Mouse (Mus musculus): Measurements from ENCODE around the gene Gm10273.
A peak's percentile ranks its signal among the peaks of the same experiment; 100 is the strongest.

Gm10273 gene

DNA sequence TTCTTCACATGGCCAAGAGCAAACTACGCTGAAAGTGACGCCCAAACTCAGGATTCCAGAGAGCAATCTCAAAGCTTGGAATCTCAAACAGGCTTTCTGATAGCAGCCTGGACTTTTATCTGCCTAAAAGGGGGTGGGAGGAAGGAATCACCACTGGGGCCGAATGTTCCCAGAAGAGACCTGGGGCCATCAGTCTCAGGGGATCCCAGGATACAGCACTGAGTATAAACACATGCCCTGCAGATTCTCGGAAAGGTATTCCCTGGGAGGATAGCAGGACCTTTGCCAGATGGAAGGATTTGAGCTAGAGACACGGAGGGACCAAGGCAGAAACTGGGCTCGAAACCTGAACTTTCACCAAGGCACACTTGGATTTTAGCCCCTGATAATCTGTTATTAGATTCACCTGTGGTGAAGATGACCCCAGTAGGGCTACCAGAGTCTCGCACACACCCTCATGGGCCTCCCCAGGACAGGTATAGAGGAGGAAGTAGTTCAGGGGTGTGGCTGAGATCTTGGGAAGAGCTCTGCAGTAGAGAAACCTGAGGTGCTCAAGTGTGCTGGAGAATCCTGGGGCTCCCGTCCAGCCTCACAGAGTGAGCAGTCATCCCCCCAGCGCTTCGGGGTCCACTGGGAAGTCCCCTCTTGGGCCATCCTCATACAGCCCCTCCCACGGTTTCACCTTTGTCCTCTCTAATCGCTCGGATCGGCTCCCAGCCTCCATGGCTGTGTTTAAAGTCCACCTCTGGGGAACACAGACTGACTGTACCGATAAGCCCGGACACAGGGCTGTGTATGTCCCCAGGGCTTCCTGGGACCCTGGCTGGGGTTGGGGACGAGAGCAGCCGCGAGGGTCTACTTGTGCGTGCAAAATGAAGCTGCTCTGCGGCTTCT lies 7.7 kb downstream of the Gm10273 start, which contains the start of gene Pla2g12b:
Gene Pla2g12b (plus strand): TSS at position 762 of the 894 bp plus-strand sequence.
- DNase-seq (ENCODE audit: extremely low spot score): no peak

DNA sequence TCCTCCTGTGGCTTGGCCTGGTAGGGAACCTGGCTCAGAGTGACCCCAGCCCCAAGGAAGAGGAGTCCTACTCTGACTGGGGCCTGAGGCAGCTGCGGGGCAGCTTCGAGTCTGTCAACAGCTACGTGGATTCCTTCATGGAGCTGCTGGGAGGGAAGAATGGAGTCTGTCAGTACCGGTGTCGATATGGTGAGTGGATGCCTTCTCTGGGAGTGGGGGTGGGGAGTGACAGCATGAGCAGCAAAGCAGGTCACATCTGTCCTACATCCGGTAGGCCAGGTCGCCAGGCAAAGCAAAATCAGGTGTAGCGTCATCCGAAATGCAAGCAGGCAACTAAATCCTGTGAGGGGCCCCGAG lies 8.3 kb downstream of the Gm10273 start:
- DNase-seq (ENCODE audit: extremely low spot score): no peak

DNA sequence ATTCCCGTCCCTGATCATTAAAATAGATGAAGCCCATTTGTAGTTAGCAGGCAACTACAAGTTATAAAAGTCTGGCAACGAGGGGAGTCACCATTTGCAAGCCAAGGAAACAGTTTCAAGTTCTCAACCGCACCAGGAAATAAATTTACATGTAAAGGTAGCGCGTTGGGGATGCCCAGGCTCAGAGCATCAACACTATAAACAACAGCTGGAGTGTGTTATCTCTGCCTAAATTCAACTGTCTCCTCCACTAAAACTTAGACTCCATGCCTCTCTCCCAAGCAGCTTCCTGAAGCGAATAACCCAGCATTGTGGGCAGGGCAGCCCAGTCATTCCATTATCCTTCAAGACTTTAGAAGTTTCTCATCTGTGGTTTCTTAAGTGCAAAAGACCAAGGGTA lies 13.1 kb downstream of the Gm10273 start:
- no peak for DNase-seq (ENCODE audit: extremely low spot score)

DNA sequence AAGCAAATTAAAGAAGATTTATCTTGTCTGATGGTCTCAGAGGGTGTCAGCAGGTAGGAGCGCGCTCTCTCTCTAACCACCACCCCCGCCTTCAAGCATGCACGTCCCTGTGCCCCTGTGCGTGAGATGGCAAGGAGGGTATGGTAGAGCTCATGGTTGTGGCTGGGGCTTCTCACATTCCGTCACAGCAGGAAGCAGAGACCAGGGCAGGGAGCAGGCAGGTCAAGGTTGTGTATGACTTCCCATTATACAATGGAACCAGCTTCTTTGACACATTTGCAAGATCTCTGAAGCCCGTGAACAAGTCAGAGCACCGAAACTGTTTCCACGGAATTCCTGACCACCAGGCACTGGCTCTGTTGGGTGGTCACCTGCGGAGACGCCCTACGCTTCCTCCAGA lies 14.8 kb downstream of the Gm10273 start:
- DNase-seq (ENCODE audit: extremely low spot score): no peak

DNA sequence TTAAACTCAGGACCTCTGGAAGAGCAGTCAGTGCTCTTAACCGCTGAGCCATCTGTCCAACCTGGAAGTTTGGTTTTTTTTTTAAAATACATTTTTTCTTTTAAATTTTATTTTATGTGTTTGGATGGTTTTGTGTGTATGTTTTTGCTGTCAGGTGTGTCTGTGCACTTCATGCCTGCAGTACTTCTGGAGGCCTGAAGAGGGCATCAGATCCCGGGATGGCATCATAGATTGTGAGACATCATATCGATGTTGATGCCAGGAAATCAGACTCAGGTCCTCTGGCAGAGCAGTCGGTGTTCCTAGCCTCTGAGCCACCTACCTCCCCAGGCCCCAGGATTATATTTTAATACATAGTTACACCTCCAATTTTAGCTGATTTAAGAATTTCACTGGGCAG lies 18.3 kb downstream of the Gm10273 start:
- no peak for DNase-seq (ENCODE audit: extremely low spot score)

DNA sequence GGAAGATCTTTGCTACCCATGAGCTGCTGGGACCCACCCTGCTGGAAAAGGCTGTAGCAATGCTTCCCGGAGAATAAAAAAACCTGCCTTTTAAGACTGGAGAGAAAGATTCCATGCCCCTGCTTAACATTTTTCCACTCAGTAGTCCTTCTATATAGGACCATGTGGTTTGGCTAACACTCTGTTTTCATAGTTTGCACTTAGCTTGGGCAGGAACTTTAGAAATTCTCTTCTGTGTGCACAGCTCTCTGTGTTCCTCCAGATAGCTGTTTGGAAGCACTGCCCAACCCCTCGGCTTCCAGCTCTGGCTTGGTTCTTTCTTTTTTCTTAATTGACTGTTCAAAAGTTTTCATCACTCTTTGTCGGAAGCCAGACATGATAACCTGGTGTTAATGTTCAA lies 21.2 kb downstream of the Gm10273 start:
- no peak for DNase-seq (ENCODE audit: extremely low spot score)

DNA sequence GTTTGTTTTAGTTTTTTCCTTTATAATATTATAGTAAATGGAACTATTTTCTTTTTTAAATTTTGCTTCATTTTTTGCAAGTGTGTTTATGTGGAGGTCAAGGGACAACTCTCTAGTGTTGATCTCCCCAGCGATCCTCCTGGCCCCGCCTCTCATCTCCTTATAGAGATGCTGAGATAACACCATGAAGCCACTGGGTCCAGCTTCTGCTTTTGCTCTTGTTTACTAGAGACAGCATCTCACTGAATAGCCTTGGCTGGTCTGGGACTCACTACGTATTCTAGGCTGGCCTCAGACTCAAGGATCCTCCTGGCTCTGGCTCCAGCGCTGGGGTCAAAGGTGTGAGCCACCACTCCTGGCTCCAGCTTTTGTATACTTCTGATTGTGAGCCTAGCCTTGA lies 24.1 kb downstream of the Gm10273 start:
- no peak for DNase-seq (ENCODE audit: extremely low spot score)

DNA sequence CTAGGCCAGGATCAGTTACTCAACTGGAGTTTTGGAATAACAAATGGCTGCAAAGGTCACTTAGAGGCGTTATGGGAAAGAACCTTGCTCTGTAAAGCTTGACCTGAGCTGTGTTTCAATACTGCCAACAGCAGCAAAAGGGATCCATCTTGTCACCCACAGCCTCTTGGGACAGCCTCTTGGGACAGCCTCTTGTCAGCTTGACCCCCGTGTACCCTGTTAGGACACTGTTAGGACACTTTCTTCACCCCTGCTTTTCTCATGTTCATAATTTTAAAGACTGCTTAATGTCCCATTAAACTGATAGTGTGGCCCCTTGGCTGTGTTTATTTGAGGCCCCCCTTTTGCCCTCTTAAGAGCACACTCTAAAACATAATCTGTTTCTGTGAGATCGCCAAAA lies 29.0 kb downstream of the Gm10273 start:
- DNase-seq (ENCODE audit: extremely low spot score): no peak

DNA sequence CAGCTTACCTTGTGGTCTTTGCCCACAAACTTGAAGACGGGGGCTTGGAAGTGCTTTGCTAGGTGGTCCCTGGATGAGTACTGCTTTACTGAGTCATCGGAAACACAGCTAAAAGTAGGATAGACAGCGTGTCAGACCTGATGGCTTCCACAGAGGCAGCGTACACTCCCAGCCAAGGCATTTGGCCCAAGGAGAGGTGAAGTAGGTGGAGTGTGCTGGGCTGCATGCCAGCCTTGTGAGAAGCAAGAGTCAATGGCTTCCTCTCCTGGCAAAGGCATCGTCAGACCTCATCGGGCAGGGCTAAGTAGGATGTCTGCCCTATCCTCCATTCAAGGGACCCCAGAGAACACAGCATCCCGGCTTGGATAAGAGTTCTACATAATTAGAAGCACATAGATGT lies 29.9 kb downstream of the Gm10273 start:
- no peak for DNase-seq (ENCODE audit: extremely low spot score)

DNA sequence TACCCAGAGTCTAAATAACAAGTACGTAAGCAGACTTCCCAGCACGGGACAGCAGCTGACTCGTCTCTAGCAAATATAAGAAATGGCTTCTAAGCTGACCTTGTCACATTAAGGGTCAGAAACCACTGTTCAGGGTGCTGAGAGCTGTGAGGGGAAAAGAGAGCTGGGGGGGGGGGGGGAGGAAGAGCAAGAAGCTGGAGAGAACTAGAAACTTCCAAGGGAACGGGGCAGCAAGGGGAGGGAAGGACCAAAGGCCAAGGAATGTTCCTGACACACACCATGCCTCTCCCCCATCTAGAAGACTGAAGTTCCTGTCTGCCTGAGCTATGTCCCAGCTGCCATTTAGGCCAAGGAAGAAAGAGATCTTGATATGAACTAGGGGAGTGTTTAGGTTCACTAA lies 30.9 kb downstream of the Gm10273 start:
- no peak for DNase-seq (ENCODE audit: extremely low spot score)

DNA sequence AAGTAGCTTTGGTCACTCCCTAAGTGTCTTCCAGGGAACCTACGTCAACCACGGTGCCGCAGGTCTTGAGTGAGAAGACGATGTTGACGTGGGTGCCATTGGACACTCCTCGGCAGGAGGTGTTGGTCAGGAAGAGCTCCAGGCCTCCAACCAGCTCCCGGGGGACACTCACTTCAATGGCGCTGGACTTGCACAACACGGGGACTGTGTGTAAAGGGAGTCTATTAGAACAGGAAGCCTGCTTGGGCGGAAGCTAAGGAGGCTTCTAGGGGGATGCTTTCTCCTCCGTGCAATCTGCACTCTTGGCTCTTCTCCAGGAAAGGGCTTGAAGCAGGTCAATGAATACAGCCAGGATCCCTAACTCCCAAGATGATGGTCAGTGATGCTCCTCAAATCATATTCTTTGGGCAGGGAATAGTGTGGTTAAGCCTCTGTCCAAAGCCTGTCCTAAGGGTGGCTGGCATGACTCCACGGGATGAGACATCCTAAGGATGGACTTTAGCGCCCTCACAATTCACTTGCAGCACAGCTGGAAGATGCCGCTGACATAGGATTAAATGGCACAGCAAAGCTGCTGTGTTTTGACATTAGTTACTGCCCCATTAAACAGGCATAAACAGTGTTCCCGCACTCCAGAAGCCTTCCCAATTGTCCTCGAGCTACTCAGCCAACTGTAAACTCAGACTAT lies 34.2 kb downstream of the Gm10273 start:
- no peak for DNase-seq (ENCODE audit: extremely low spot score)

DNA sequence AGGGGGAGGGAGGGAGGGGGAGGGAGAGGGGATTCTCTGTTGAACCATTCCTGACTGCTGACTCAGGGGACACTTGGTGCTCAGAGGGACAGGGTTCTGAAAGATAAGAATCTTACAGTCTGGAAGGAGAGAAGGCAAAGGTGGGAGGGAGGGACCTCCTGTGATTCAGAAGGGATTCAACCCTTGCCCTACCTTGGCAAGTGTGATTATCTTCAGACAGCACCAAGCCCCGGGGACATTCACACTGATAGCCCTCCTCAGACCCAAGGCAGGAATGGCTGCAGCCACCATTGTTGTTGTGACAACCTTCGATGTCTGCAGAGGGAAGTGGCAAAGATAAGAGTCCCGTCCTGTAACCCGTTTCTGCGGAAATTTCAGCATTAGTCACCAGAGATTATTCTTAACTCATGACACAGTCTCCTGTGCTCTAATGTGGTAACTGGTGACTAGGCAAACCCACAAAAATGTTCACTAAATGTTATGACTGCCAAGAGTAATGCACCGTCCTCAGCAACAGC lies 35.3 kb downstream of the Gm10273 start:
- DNase-seq (ENCODE audit: extremely low spot score): no peak

DNA sequence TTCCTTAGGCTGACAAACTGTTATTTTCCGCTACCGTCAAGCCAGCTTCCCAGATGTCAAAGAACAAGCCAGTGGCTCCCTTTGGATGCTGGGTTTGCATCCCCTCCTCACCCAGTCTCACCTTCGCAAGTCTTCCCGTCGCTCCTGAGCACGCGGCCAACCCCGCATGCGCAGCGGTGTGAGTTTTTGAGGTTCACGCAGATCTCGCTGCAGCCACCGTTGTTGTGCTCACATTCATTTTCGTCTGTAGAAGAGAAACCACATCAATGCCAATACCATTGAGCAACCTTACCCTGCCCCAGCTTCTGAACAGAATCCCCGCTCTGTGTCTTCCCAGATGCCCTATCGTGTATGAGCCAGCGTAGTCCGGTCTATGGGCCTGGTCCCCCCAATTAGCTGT lies 40.3 kb downstream of the Gm10273 start:
- no peak for DNase-seq (ENCODE audit: extremely low spot score)

DNA sequence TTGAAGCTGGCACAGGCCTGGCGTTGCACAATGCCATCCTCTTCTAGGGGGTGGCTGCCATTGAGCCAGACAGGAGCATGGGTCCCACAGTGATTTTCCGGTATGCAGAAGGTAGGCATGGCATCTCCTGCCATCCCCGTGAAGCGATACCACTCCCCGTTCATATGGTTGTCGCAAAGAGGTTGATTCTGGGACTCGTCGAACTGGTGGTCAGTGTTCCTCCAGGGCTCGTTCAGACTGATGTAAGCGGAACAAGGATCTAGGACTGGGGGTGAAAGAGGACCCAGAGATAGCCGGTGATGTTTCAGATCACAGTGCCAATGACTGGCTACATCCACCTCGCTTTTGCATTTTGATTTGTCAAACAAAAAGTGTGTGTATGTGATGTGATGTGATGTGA lies 43.2 kb downstream of the Gm10273 start:
- DNase-seq (ENCODE audit: extremely low spot score): no peak

DNA sequence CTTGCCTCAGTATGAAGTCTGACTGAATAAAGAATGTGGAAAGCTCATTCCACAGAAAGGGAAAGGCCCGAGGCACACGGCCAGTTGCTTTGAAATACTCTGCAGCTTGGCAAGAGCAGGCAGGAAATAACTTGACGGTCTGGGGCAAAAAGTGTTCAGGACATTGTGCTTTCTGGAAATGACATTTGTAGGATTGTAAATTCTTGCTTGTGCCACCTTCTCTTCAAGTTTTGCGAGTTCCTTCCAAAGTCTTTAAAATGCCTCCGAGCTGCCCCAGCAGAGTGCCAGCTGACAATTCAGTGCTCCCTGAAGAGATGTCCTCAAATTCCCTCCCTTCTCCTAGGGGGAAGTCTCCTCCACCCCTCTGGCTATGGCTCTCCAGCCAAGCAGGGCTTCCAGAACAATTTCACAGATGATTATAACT lies 44.1 kb downstream of the Gm10273 start:
- no peak for DNase-seq (ENCODE audit: extremely low spot score)

DNA sequence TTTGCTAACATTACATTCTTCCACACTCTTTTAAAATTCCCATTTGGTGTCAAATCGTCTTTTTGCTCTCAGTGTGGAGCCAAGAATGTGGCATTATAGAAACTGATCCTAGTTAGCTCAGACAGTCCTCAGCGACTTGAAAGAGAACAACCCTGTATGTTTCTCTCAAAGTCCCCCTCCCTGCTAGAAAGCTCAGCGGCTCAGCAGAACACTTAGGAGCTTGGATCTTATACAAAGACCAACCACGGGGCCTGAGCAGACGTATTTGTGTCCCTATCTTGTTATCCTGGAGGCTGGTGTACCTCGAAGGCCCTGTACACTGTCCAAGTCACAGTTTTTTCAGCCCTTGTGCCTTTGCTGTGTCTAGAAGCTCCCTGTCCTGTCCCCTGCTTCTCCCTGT lies 44.7 kb downstream of the Gm10273 start:
- DNase-seq (ENCODE audit: extremely low spot score): no peak

DNA sequence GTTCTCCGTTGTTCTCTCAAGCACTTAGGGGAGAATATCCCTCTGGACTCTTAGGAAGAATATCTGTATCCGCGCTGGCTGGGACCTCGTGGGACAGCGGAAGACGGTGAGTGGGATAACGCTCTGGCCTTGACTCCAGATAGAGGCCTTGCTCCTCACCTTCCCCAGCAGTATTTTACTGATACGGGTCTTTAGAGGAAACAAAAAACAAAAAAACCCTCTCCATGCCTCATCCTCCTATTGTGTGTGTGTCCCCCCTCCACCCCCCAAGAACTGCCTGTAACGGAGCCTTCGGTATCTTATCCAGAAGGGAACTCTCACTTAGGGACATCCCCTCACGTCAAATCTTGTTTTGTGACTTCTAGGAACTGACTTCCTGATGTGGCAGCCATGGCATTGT lies 46.3 kb downstream of the Gm10273 start, which contains the start of gene Oit3:
Gene Oit3 (minus strand): TSS at position 44 of the 400 bp plus-strand sequence.
- no peak for DNase-seq (ENCODE audit: extremely low spot score)

DNA sequence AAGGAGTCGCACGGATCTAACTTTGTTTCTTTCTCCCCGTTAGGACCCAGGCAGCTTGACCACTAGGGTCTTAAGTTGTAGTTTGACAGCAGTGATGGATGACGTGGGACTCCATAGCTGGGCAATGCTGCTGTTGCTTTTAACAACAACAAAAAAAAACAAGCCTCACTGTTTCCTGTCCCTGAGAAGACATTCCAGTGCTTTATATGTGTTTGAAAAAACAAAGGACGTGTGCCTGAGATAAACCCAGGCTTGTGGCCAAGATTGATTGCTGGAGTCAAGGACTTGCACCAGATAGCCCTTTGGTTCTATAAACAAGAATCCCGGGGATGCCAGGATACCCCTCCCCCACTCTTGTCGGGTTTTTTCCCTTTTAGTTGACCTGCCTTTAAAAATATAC lies 47.8 kb downstream of the Gm10273 start:
- peak; percentile 42 for DNase-seq (ENCODE audit: extremely low spot score)

DNA sequence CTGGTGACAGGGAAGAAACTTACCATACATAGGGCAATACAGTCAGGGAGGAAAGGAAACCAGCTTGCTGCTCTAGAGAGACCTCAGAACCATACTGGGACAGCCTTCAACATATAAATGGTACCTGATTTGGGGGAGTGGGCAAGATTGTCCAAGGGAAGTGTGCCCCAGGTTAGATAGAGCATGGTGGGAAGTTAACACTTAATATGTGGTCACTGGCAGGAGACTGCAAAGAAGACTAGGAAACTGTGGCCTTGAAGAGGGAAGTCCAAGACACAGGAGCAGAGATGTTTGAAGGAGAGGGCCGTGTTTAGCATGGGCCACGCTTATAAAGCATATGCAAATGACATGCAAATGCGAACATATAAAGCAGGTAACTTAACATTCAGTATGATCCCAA lies 48.7 kb downstream of the Gm10273 start:
- DNase-seq (ENCODE audit: extremely low spot score): no peak

DNA sequence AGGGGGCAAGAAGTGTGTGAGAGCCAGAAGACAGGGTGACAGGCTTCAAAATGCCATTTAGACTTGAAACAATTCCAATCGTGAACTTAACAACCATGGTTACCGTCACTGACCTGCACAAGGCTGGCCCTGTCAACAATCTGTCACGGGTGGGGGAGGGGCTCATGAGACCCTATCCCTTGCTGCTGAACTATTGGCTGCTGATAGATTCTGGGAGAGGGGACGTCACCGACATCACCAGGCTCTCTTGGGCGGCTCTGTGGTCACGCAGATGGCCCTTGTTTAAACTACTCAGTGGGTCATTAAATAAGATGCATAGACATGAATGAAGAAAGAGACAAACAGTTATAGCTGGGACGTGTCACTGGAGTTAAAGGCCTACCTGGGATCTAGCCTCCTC lies 49.2 kb downstream of the Gm10273 start:
- peak; percentile 17 for DNase-seq (ENCODE audit: extremely low spot score)
